Mouse (Mus musculus): Measurements from ENCODE around the gene T2.

Gene T2

DNA sequence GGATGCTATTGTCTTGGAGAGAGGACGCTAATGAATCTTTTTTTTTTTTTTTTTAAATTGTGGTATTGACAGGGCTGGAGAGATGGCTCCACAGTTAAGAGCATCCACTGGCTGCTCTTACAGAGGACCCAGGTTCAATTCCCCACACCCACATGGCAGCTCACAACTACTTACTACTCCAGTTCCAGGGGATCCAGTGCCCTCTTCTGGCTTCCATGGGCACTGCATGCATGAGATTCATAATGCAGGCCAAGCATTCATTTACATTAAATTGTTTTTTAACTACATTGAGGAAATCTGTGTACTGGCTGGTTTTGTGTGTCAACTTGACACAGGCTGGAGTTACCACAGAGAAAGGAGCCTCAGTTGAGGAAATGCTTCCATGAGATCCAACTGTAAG lies 64.9 kb downstream of the T2 start:
- DNase-seq = peak in 1 of 2 experiments; percentile 28

DNA sequence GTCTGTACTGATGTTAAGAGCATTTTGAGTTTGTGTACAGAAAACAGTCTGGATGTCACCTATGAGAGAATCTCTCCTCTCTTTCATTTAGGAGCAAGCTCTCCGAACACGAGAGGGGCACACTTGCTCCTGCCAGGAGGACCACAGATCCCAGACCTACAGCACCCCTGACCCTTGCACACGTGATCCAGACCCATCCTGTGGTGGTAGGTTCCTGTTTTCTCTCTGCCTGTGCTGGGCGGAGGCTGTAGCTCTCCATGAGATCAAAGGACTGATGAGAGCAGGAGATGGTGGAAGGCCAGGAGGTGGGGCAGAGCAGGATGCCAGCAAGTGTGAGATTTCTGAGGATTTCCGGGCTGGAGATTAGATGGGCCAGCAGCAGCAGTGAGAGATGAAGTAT lies 65.7 kb downstream of the T2 start:
- DNase-seq = no peak

DNA sequence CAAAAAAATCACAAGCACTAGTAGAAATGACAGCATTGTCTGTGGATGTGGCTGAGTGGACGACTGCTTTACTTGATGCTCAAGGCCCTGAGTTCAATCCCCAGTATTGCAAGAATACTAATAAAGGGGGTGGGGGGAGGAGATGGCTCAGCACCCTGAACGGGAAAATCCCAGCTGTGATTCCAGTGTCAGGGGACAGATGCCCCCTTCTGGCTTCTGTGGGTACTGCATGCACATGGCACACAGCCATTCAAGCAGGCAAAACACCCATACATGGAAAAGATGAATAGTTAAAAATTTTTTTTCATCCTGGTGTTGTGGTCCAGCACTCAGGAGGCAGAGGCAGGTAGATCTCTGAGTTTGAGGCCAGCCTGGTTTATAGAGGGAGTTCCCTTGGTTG lies 67.5 kb downstream of the T2 start:
- DNase-seq = peak; percentile 11 to 45

DNA sequence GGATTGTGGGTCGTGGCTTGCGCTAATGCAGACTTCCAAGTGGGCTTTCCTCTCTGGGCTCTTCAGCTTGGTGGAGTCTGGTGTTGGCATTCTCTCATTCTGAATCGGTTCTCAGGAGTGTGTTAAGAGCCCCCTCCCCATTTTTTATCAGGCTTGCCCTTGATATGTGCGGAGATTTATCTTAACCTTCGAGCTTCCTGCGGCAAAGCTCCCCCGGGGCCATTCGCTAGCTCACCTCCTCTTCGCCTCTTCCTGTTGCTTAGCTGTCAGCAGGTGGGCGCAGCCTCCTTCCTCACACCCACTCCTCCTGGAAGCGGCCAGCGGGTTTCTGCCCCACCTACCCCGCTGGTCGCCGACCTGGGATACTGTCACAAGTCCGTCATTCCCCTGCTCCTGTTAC lies 73.6 kb downstream of the T2 start:
- DNase-seq = no peak

DNA sequence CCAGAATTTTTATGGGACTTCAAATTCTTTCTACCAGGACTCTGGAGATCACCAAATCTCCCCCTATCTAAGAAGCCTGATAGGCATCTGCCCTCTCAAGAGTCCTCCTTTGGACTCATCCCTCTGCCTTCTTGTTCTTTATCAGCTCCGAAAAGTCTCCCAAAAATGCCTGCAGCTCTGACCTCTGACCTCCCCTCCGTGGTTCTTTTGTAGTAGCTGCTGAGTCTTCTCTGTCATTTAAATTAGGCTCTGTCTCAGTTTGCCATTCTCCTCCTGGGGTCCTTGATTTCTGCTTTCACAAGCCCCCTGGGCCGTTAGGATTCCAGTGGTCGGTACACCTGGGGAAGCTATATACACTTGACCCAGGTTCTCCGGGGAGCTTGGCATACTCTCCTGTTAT lies 74.1 kb downstream of the T2 start:
- no peak for DNase-seq

DNA sequence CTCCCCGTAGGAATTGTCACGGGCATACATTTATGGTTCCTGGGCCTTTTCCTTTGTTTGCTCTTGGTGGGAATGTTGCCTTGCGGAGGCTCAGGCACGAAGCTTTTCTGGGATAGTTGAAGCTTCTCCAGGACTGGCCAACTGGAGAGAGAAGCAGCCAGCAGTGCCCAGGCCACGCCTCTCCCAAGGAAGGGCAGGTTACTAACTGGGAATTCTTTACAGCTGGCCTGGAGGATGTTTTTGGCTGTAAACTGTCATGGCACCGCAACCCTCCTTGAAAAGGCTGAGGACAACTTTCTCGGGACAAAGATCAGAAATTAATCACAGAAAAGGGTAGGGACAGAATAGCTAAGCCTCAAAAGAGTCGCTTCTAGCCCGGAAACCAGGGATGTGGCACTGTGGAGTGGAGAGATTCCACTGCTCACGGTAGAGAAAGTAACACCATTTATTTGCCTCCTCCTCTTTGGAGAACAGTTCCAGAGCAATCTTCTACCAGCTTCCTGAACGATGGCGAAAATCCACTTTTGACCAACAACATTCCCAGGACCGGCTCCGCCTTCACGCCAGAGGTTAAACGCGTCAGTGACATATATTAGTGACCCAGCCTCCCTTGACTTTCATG lies 76.5 kb downstream of the T2 start:
- no peak for DNase-seq

DNA sequence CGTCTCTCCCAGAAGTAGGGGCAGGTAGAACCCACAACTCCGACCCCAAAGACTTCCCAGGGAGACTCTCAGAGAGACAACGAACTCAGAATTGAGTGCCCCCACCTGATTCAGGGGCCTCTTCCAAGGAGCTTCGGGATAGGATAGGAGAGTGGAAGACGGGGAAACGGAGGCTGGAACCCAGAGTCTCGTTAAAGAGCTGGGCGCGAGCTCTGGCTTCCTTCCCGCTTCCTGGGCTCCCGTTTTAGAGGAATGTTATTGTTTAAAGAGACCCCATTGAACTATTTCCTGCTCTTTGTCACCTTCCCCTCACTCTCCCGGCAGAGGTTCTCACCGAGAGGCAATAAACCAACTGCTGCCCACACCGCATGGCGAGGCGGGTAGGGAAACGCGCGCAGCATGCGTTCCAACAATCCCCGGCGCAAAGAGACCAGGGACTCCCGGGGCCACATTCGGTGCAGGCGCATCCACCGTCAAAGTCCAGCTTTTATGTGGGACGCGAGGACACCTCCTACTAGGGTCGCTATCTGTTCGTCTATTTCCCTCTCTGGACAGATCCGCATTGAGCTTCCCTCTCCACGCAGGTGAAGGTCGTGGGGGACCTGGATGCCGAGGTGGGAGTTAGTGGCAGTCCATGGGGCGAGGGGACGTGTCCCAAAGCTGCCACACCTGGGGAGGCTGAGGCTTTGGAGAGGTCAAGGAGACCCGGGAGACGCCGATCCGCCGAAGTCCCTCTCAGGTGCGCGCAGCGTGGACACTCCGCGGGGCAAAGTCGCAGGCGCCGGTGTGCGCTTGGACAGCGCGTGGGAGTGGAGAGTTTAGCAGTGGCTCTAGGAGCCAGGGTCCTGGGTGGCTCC lies 77.6 kb downstream of the T2 start:
- DNase-seq = no peak

DNA sequence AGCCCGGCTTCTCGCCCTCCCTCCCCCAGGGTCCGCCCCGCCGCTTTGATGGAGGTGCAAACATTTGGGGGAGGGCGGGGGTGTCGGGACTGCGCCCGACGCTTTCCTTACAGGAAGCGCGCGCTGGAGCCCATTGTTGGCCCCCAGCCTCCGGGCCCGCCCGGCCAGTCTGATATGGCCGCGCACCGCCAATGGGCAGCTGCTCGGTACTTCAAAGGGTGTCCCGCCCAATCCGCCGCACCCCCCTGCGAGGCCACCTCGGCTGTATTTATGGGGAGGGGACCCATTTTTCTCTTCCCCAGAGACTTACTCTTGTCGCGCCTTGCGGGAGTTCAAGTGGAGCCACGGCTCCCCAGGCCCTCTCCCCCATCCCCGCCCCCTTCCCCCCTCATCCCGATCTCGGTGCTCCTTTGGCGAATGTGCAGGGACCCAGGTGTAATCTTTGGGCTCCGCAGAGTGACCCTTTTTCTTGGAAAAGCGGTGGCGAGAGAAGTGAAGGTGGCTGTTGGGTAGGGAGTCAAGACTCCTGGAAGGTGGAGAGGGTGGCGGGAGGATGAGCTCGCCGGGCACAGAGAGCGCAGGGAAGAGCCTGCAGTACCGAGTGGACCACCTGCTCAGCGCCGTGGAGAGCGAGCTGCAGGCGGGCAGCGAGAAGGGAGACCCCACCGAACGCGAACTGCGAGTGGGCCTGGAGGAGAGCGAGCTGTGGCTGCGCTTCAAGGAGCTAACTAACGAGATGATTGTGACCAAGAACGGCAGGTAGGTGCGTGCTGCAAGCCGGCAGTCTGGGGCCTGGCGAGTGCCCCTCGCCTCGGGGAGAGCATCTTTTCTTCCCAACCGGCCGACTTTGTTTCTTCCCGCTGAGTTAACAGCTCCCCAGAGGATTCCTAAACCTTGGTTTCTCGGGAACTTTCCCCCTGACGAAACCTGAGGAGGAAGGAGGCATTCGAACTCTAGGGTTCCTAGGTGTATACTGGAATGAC lies 78.5 kb downstream of the T2 start, which contains the start of gene T:
Gene T, plus strand, starts transcription at position 446 of the 983 bp plus-strand sequence.
- no peak for DNase-seq

DNA sequence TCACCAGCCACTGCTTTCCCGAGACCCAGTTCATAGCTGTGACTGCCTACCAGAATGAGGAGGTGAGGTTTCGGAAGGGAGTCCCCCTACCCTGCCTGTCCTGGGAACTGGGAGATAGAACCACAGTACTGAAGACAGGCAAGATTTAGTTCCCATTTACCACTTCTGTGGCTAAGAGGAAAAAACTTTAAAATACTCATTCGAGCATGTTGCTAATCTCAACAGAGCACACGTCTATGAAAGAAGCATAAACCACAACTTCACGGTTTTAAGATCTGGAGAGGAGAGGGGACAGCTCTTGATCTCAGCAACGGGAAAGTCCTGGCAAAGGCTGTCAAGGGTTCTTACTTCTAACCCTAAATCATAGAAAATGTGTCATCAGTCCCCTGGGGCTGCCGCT lies 80.4 kb downstream of the T2 start:
- no peak for DNase-seq

DNA sequence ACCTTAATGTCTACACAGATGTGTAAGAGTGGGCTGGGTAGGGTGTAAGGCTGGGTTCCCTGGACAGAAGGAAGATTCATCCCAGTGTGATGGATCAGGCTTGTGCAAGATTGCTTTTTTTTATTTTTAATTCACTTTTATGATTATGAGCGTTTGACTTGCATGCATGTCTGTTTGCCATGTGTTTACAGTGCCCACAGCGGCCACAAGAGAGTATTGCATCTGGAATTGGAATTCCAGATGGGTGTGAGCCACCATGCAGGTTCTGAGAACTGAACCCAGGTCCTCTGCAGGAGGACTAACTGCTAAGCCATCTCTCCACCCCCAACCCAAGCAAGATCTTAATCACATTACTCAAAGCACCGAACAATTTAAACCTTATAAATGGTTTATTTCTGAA lies 88.3 kb downstream of the T2 start:
- DNase-seq = no peak

DNA sequence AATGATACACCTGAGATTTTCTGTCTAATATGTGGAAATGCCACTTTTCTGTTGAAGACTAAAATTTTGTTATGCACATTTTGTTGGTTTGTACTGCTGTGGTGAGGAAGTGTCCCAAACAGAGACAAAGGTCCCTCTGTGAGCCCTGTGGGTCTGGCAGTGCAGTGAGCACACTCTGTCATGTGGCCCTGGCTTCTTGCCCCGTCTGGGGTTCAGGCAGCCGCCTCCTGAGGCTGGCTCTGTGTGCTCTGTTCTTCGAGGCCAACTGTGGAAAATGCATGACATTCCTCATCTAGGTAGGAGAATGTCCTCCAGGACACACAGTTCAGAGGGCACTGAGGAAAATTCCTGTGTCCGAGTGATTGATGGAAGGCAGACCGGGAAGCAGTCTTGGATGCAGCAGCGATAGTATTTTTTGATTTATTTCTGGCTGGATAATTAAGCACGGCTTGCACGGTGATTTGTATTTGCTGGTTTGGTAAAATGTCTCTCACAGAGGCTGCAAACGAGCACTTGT lies 91.9 kb downstream of the T2 start:
- peak; percentile 25 to 30 for DNase-seq

DNA sequence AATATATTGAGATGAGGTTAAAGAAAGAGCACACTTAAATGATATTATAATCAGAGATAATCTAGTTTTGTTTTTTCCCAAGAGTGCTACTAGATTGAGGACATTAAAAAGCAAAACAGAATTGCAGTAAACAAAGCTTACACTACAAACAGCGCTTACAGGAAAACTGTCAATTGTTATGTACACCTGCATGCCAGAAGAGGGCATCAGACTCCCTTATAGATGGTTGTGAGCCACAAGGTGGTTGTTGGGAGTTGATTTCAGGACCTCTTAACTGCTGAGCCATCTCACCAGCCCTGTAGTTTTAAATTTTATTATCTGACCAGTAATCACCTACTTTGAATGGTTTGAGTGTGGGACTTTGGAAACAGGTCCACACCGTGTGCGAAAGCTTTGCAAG lies 92.5 kb downstream of the T2 start:
- no peak for DNase-seq

DNA sequence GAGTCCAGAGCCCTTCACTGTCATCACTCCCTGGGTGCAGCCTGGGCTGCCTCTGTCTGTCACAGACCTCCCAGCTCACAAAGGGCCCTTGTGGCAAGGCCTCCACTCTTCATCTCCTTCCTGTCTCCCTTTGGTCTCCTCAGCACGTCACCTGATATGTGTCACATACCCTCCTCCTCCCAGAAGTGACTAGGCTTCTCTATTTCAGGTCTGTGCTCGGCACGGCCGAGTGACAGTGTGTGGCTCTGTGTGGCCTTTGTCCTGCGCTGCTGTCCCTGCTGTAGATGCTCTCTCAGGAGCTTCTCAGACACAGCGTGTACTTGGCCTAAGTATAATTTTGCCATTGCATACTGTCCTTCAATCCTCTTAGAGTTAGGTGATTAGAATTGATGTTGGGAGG lies 99.4 kb downstream of the T2 start:
- no peak for DNase-seq

DNA sequence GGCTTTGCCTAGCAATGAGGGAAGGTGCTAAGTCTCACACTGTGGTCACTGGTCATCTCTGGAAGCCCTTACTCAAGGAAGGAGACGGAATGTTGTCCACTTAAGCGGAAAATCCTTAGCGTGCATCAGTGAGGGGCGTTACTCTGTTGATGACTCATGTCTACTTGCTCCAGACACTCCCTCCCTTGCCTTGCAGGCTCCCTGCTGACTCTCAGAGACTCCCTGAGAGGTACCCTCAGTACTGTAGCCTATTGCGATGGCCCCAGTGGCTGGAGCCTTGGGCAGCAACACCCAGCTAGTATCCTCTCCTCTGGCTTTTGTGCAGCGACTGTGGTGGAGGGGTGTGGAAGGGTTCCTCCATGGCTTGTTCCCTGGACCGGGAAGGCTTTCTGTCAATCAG lies 99.8 kb downstream of the T2 start:
- DNase-seq = no peak

DNA sequence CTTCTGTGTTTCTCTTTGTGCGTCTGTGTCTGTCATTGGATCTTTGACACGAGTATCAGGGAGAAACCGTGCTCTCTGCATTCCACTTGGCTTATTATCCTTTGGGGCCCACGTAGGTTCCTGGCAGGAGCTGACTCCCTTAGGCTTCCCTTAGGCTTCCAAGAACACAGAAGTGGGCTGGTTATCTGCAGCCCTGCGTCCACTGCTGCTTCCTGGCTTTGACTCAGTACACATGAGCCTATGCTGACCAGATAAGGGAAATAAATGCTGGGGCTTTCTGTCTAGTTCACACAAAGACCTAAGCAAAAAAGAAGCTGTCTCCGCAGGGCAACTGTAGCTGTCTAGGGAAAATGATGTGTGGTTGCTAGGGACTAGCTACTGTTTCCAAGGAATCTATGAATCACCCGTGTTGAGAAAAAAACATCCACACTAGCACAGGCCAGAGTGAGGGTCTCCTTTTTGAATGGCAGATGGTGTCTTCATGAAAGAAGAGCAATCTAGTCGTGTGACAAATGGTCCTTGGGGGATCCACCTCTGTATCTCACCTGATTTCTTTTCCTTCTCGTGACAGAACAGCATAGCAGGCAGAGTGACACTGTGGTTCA lies 101.2 kb downstream of the T2 start:
- no peak for DNase-seq

DNA sequence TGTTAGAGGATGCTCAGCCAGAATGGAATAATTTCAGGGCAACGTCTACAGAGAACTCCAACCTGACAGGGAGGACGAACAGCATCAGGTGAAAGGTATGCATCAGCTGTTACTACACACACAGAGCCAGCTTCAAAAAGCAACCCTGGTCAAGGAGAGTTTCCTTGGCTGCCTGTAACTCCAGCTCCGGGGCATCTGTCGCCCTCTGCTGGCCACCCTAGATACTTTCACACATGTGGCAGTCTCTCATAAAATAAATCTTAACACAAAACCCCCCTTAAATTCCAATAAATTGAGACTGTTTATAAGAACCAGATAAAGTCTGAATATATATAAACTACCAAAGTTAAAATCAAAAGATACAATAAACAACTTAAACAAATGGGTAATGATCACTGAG lies 105.8 kb downstream of the T2 start:
- DNase-seq = peak in 1 of 2 experiments; percentile 19

DNA sequence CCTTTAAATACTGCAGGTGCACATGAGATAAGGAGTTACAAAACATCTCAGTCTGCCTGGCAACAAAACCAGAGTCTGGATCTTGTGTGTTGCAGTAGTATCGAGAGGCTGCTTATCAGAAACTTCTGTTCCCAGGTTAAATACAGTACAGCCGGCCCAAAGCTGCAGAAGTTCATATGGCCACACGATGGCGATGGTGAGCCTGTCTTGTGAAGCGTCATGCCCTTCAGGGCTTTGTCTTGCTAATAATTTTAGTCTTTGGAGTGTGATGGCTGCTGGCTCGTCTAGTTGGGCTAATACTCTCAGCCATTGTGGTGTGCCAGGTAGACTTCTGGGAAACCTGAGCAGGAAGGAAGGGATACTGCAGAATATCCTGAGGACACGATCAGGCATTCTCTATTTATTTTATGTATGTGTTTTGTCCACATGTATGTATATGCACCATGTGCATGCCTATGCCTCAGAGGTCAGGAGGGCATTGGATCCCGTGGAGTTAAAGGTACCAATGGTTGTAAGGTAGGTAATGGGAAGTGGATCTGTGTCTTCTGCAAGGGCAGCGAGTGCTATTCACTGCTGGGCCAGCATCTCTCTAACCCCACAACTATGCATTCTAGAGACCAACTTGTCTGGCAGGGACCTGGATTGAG lies 107.8 kb downstream of the T2 start:
- DNase-seq = peak; percentile 11 to 55

DNA sequence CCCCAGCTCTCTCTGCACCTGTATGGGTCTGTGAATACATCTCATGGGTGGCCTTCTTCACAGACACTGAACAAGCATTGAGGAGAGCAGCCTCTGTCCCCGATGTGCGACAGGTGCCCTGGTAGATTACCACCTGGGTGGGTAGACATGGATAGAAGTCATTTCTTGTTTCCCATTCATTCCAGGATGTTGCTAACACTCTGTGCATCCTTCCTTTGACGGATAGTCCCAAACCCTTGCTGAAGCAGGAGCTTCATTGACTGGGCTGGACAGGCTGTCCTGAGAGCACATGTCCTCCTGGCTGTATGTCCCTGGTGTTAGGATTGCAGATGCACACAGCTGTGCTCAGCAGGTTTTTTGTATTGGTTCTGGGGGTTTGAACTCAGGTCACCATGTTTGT lies 112.0 kb downstream of the T2 start:
- no peak for DNase-seq

DNA sequence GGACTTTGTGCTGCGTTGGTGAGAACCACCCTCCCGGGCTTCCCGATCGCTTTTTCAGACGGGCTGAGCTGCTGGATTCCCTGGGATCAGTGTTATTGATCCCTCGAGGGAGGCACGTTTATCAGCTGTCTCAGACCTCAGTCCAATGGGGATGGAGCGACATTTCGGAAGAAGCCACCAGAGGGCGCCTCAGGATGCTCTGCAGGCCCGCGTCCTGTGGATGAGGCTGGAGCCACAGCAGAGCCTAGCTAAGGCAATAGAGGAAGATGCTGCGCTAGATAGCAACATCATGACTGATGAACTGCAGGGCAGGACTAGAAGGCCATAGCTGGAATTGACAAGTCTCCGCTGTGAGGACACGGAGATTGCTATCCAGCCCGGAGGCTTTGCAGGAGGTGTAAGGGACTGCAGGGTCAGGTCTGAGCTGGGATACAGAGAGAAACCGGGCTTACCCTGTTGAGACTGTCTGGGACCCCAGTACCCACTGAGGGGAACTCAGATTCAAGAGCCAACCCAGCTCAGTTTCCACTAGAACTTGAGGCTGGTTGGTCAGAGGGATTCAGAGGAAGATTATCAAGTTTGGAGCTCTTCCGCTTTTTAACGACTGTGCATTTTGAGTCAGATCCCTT lies 113.0 kb downstream of the T2 start:
- peak; percentile 31 to 77 for DNase-seq
